Mouse (Mus musculus): ENCODE results near the gene Atp23.

GRCm38 (mm10) chr10:126826982-126827381 lies 74.2 kb downstream of the Atp23 start:
- TF ChIP-seq POLR2A (IDR thresholded peaks at IDR 0.05; ENCODE audit: insufficient read length, low read depth) (no peak), MAX (IDR thresholded peaks at IDR 0.05; ENCODE audit: low read depth) (no peak), USF1 (IDR thresholded peaks at IDR 0.05; ENCODE audit: low read depth) (no peak), POLR2AphosphoS2 (IDR thresholded peaks at IDR 0.05; ENCODE audit: insufficient read length, low read depth) (no peak), MYOG (IDR thresholded peaks at IDR 0.05; ENCODE audit: control insufficient read depth in 1 of 3, insufficient read depth in 1 of 3, insufficient read length in 2 of 3, low read depth in 2 of 3) (no peak), CEBPB (IDR thresholded peaks at IDR 0.05; ENCODE audit: insufficient read depth, poor library complexity, severe bottlenecking) (no peak), REST (IDR thresholded peaks at IDR 0.05; ENCODE audit: insufficient read depth, insufficient read length) (no peak), E2F4 (IDR thresholded peaks at IDR 0.05; ENCODE audit: insufficient read depth) (no peak), TCF12 (IDR thresholded peaks at IDR 0.05; ENCODE audit: insufficient read depth, poor library complexity, severe bottlenecking) (no peak), SRF (IDR thresholded peaks at IDR 0.05; ENCODE audit: control insufficient read depth, insufficient read length, low read depth) (no peak)

All from myocyte (in vitro differentiated cells).